ENCODE assay signal across 19 mouse cellular contexts in genomic region chr11:62996522-62996898, GRCm38 (mm10). TPM values are rescaled to one million over a fixed set of nuclear protein-coding genes. Genes with fewer than 3 reads are reported as not detected.
DNase-seq lines count a peak whose midpoint lies in the region; ATAC-seq lines count a peak whose summit lies in the region.
"Had no signal": no experiment of that assay in that cellular context is flagged by ENCODE, and none has a peak within 500 bp of the region (broad histone marks: within the 10 kb centered on the region; RNA-seq: fewer than 3 reads in every experiment).

No protein-coding gene starts in this region.

- no peak overlapping the region for H3K4me2 ChIP-seq in kidney, embryonic 15.5 days
- H3K4me2 ChIP-seq: hindbrain, embryonic 12.5 days; midbrain, embryonic 11.5 days had no signal

- DNase-seq in adrenal gland, postnatal 10 days, result peak; percentile 18
- DNase-seq in adrenal gland, adult 18-20 months (ENCODE audit: low spot score in 2 of 2), result no peak
- DNase-seq in kidney, postnatal 4 days, result no peak
- DNase-seq in adipocyte (ENCODE audit: low spot score), result peak; percentile 36
- DNase-seq in lung, postnatal 36 days, result peak; percentile 49
- DNase-seq in gastrocnemius, postnatal 25 days, result no peak
- DNase-seq: cerebellum, adult 11 months; kidney, adult 2 months; right cerebral cortex, postnatal 14 days; thymus, postnatal 4 days had no signal

- ATAC-seq in kidney, embryonic 15.5 days (replicated peaks; ENCODE audit: low FRiP score), result no peak
- ATAC-seq in activated CD4-positive, CD25-positive, alpha-beta regulatory T cell, adult 4 months, result no peak

- peak overlapping the region; percentile 55; the same call in 1 of the 2 replicates for H3K27ac ChIP-seq in kidney, embryonic 15.5 days
- H3K27ac ChIP-seq: forebrain, embryonic 10.5 days; hindbrain, embryonic 12.5 days had no signal

- H3K9me3 ChIP-seq in kidney, embryonic 15.5 days (replicated peaks), result no peaks in the 10 kb centered on the region
- H3K9me3 ChIP-seq: forebrain, embryonic 10.5 days; hindbrain, embryonic 12.5 days had no signal

- H3K9ac ChIP-seq in kidney, embryonic 15.5 days, result no peak overlapping the region
- H3K9ac ChIP-seq: hindbrain, embryonic 12.5 days had no signal

- H3K4me3 ChIP-seq in kidney, embryonic 15.5 days (replicated peaks), result no peak overlapping the region
- H3K4me3 ChIP-seq: forebrain, embryonic 10.5 days; hindbrain, embryonic 12.5 days had no signal

- peaks cover 36% of the 10 kb centered on the region for H3K4me1 ChIP-seq in kidney, embryonic 15.5 days

- no peaks in the 10 kb centered on the region for H3K36me3 ChIP-seq in kidney, embryonic 15.5 days
- H3K36me3 ChIP-seq: forebrain, embryonic 10.5 days; hindbrain, embryonic 12.5 days had no signal

- no peaks in the 10 kb centered on the region for H3K27me3 ChIP-seq in kidney, embryonic 15.5 days
- H3K27me3 ChIP-seq: hindbrain, embryonic 12.5 days had no signal

- WGBS in kidney, embryonic 15.5 days, result 62% methylated on average over 4 of the region's 4 CpGs

RNA-seq across cellular contexts. Expression of gene Cdrt4, which starts 45.5 kb away (rescaled TPM):
- not detected for total RNA-seq in adrenal gland, postnatal 10 days (2021)
- not detected for total RNA-seq in adrenal gland, adult 18-20 months (2021)
- not detected in 2 replicates for polyA plus RNA-seq in kidney, embryonic 15.5 days (2015; fragmentation: Nextera tagmentation; extraction: Ambion mirVana)
- under 1 TPM in 1 of 2 experiments, not detected in 1; 0.54 TPM for total RNA-seq in gastrocnemius, postnatal 25 days (2021)
- not detected for polyA plus RNA-seq in activated CD4-positive, CD25-positive, alpha-beta regulatory T cell, adult 4 months (2017; shearing (Covaris generic))
- total RNA-seq: adrenal gland, postnatal 36 days; left cerebral cortex, postnatal 14 days; MEL had no signal
- polyA plus RNA-seq: forebrain, embryonic 10.5 days; hindbrain, embryonic 12.5 days; kidney, adult 2 months; liver, embryonic 16.5 days; midbrain, embryonic 11.5 days had no signal

Comparison
In these comparisons a context has a peak if more than half of its experiments do, and no peak if none do; other contexts are left out.
1. DNase-seq: peak in adrenal gland, postnatal 10 days (single experiment), adipocyte (single experiment) and lung, postnatal 36 days (single experiment); none in adrenal gland, adult 18-20 months (0 of 2), kidney, postnatal 4 days (0 of 2) and gastrocnemius, postnatal 25 days (single experiment).